In genomic region chr9:100071141-100071540, GRCm38 (mm10) we compare ENCODE assay signal across 13 mouse cellular contexts.
"Had no signal": no experiment of that assay in that cellular context is flagged by ENCODE, and none has a peak within 500 bp of the region (broad histone marks: within the 10 kb centered on the region; RNA-seq: fewer than 3 reads in every experiment).

No protein-coding gene starts in this region.

- H3K4me3 ChIP-seq: layer of hippocampus, adult 2 months; liver, embryonic 13.5 days had no signal

- DNase-seq: layer of hippocampus, adult 9-11 months; liver, embryonic 13.5 days; lung, adult 2 months; lung, postnatal 14 days; lung, postnatal 4 days; midbrain, embryonic 14.5 days; thymus, adult 2 months; thymus, postnatal 14 days; thymus, postnatal 4 days had no signal

- H3K27ac ChIP-seq: layer of hippocampus, adult 2 months; liver, embryonic 13.5 days had no signal

- H3K9ac ChIP-seq: liver, embryonic 13.5 days had no signal

- H3K4me2 ChIP-seq: liver, embryonic 13.5 days; midbrain, embryonic 11.5 days had no signal

- ATAC-seq: inflammation-experienced regulatory T-cells, adult 6 months; intestine, embryonic 16.5 days had no signal

- H3K4me1 ChIP-seq: liver, embryonic 13.5 days had no signal

- H3K36me3 ChIP-seq: liver, embryonic 13.5 days had no signal

- H3K9me3 ChIP-seq: liver, embryonic 13.5 days had no signal

- H3K27me3 ChIP-seq: liver, embryonic 13.5 days had no signal
